Mouse (Mus musculus): ENCODE data around the gene Dnah6. TPM values are rescaled to one million over a fixed set of nuclear protein-coding genes. Genes with fewer than 3 reads are reported as not detected.

Dnah6 gene
- polyA plus RNA-seq (2015; fragmentation: Nextera tagmentation; extraction: Ambion mirVana) = 0.02 and 0.06 TPM in 2 replicates

DNA sequence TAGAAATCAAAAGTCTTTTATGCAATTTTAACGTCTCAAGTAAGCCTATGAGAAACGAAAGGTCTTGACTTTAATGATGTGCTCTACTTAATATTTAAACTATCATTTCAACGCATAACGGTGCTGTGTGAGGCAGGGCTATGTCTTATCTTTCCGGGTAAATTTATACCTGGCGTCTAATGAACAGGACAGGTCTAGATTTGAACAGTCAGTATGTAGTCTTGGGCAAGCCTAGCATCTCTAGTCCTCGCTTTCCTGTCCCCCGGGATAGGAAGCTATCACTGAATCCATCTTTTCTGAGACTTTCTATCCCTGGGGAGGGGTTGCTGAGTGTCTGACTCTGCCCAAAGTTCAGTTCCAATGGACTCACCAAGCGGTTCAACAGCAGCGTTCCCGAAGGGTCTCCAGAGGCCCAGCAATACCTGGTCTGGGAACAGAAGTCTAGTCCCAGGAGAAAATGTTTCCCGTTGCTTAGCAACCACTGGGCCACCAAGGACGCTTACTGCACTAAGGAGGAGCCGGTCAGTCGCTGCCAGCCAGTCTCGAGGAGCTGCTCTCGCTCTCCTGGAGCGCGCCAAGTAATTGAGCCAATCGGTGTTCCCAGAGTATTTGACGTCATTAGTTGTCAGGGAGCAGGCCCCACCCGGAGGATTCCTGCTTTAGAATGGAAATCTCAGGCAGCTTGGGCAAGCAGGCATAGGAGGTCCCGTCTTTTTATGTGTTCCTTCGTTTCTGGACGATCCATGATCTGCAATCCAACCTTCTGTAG is at the start of gene Dnah6:
Gene Dnah6 (minus strand): TSS at position 463 of the 769 bp plus-strand sequence.
- Histone ChIP-seq H3K4me2 (peak within 1 kb of the TSS; percentile 61), H3K27ac (no peak within 1 kb of the TSS), H3K4me1 (peaks cover 17% of the 10 kb centered on the region), H3K36me3 (no peaks in the 10 kb centered on the region), H3K4me3 (peak within 1 kb of the TSS; percentile 38), H3K9ac (0 out of 2 replicates have a peak within 1 kb of the TSS, but pooled peaks have one; percentile 14), H3K9me3 (no peaks in the 10 kb centered on the region), H3K27me3 (no peaks in the 10 kb centered on the region)
- 30% methylated on average over 25 of the region's 25 CpGs for WGBS
- ATAC-seq (ENCODE audit: insufficient number of reproducible peaks, low FRiP score, low TSS enrichment, low read depth) = peak; percentile 94

DNA sequence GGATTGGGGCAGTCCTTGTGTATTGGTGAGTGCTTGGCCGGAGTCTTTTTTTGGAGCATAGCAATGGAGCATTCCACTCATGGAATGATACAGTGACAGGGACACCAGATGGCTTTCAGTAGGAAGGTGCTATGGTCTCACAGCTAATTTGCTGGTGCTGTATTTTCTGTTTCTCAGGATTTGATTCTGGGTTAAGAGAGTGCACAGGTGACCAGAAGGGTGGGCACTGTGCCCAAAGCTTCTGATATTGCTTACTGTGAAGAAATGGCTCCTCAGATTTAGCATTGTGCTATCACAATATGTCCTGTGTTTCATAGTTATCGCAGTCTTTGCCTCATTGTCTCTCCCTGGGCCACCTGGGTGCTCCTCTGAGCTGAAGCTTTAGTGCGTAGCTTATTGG is 47.9 kb upstream of the Dnah6 start:
- Histone ChIP-seq H3K9ac (no peak overlapping the region), H3K27ac (no peak overlapping the region), H3K4me1 (no peaks in the 10 kb centered on the region), H3K27me3 (no peaks in the 10 kb centered on the region), H3K4me2 (no peak overlapping the region), H3K36me3 (peaks cover 73% of the 10 kb centered on the region), H3K9me3 (no peaks in the 10 kb centered on the region), H3K4me3 (no peak overlapping the region)
- 97% methylated on average over 3 of the region's 3 CpGs for WGBS
- ATAC-seq (ENCODE audit: insufficient number of reproducible peaks, low FRiP score, low TSS enrichment, low read depth) = no peak

DNA sequence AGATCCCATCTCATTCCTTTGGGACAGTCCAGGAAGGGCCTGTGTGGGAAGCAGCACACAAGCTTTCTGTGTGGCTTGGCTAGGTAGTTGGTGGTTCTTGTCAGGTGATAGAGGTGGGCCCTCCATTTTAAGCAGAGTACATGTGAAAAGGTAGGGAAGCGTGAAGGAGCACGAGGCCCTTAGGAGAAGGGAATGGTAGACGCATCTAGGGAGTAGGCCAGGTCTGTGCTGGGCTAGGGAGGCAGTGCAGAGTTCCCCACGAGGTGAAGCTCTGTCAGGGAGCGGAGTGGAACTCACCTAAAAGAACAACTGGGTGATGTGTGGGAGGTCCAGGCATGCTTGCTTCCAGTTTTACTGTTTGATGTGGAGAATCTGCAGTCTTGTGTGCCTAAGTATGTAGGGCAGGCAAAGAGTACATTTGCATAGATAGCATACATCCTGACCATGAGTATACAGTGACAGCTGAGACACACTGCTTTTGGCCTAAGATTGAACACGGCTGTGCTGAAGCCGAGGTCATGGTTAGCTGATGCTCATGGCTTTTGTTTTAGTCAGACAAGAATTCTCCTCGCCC is 46.4 kb upstream of the Dnah6 start:
- Histone ChIP-seq H3K9ac (no peak overlapping the region), H3K4me2 (no peak overlapping the region), H3K4me3 (no peak overlapping the region), H3K27me3 (no peaks in the 10 kb centered on the region), H3K27ac (no peak overlapping the region), H3K36me3 (peaks cover 78% of the 10 kb centered on the region), H3K4me1 (no peaks in the 10 kb centered on the region), H3K9me3 (no peaks in the 10 kb centered on the region)
- 95% methylated on average over 8 of the region's 8 CpGs for WGBS
- no peak for ATAC-seq (ENCODE audit: insufficient number of reproducible peaks, low FRiP score, low TSS enrichment, low read depth)

GRCm38 (mm10) chr6:73264801-73265200 is 43.4 kb upstream of the Dnah6 start:
- no peak overlapping the region for H3K4me3 ChIP-seq
- WGBS = 71% methylated on average over 2 of the region's 2 CpGs
- H3K27me3 ChIP-seq = no peaks in the 10 kb centered on the region
- peaks cover 71% of the 10 kb centered on the region for H3K36me3 ChIP-seq
- H3K4me1 ChIP-seq = no peaks in the 10 kb centered on the region
- ATAC-seq (ENCODE audit: insufficient number of reproducible peaks, low FRiP score, low TSS enrichment, low read depth) = no peak
- no peak overlapping the region for H3K27ac ChIP-seq
- H3K9ac ChIP-seq = no peak overlapping the region
- H3K9me3 ChIP-seq = no peaks in the 10 kb centered on the region
- no peak overlapping the region for H3K4me2 ChIP-seq

GRCm38 (mm10) chr6:73260110-73260509 is 38.7 kb upstream of the Dnah6 start:
- Histone ChIP-seq H3K4me1 (no peaks in the 10 kb centered on the region), H3K9ac (no peak overlapping the region), H3K4me2 (no peak overlapping the region), H3K27ac (no peak overlapping the region), H3K4me3 (no peak overlapping the region), H3K36me3 (peaks cover 66% of the 10 kb centered on the region), H3K27me3 (no peaks in the 10 kb centered on the region), H3K9me3 (no peaks in the 10 kb centered on the region)
- 71% methylated on average over 6 of the region's 6 CpGs for WGBS
- ATAC-seq (ENCODE audit: insufficient number of reproducible peaks, low FRiP score, low TSS enrichment, low read depth) = no peak

DNA sequence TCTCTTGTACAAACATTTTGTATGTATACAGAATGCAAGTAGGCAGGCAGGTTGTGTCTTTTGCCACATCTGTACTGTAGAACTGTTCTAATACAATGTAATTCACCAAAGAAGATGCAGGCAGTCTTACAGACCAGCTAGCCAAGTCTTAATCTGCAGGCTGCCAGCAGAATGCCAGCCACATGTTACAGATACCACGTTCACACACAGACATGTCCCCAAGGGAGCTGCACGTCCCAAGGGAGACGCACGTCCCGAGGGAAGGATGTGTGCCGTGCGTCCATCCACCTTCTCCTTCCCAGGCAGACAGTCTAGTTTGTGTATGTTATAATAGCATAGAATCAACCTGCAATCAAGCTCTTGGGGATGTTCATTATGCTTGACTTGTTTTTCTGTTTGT is 35.6 kb upstream of the Dnah6 start:
- Histone ChIP-seq H3K27me3 (no peaks in the 10 kb centered on the region), H3K9ac (no peak overlapping the region), H3K4me2 (no peak overlapping the region), H3K9me3 (no peaks in the 10 kb centered on the region), H3K27ac (no peak overlapping the region), H3K4me3 (no peak overlapping the region), H3K36me3 (peaks cover 40% of the 10 kb centered on the region), H3K4me1 (peaks cover 6% of the 10 kb centered on the region)
- 89% methylated on average over 7 of the region's 7 CpGs for WGBS
- no peak for ATAC-seq (ENCODE audit: insufficient number of reproducible peaks, low FRiP score, low TSS enrichment, low read depth)

- 0 out of 2 replicates have a peak, but pooled peaks have one; percentile 30 for ATAC-seq (ENCODE audit: insufficient number of reproducible peaks, low FRiP score, low TSS enrichment, low read depth)
- 66% methylated on average over 9 of the region's 9 CpGs for WGBS
- no peak overlapping the region for H3K27ac ChIP-seq
Observed at GRCm38 (mm10) chr6:73254307-73255228, 33.1 kb upstream of the Dnah6 start.

GRCm38 (mm10) chr6:73253584-73253983 is 32.1 kb upstream of the Dnah6 start:
- peaks cover 13% of the 10 kb centered on the region for H3K4me1 ChIP-seq
- WGBS = 82% methylated on average over 4 of the region's 4 CpGs
- peaks cover 19% of the 10 kb centered on the region for H3K36me3 ChIP-seq
- ATAC-seq (ENCODE audit: insufficient number of reproducible peaks, low FRiP score, low TSS enrichment, low read depth) = no peak
- H3K27me3 ChIP-seq = no peaks in the 10 kb centered on the region
- no peaks in the 10 kb centered on the region for H3K9me3 ChIP-seq
- H3K27ac ChIP-seq = no peak overlapping the region
- H3K4me2 ChIP-seq = no peak overlapping the region
- no peak overlapping the region for H3K9ac ChIP-seq
- no peak overlapping the region for H3K4me3 ChIP-seq

More at GRCm38 (mm10) chr6:73254307-73255228, 33.1 kb upstream of the Dnah6 start:
- H3K9me3 ChIP-seq = no peaks in the 10 kb centered on the region
- no peak overlapping the region for H3K4me2 ChIP-seq
- H3K4me3 ChIP-seq = no peak overlapping the region
- no peak overlapping the region for H3K9ac ChIP-seq
- H3K36me3 ChIP-seq = peaks cover 25% of the 10 kb centered on the region
- no peaks in the 10 kb centered on the region for H3K27me3 ChIP-seq
- H3K4me1 ChIP-seq = peaks cover 8% of the 10 kb centered on the region

- Histone ChIP-seq H3K4me3 (no peak overlapping the region), H3K27me3 (no peaks in the 10 kb centered on the region), H3K36me3 (peaks cover 18% of the 10 kb centered on the region), H3K4me1 (peaks cover 13% of the 10 kb centered on the region), H3K9me3 (no peaks in the 10 kb centered on the region), H3K9ac (no peak overlapping the region), H3K27ac (no peak overlapping the region), H3K4me2 (no peak overlapping the region)
- WGBS = 87% methylated on average over 2 of the region's 2 CpGs
- ATAC-seq (ENCODE audit: insufficient number of reproducible peaks, low FRiP score, low TSS enrichment, low read depth) = no peak
Observed at GRCm38 (mm10) chr6:73253006-73253405, 31.6 kb upstream of the Dnah6 start.

GRCm38 (mm10) chr6:73252396-73252795 is 30.9 kb upstream of the Dnah6 start:
- Histone ChIP-seq H3K4me3 (no peak overlapping the region), H3K36me3 (peaks cover 13% of the 10 kb centered on the region; the same call in 1 of the 2 replicates), H3K4me1 (peaks cover 13% of the 10 kb centered on the region), H3K9ac (no peak overlapping the region), H3K4me2 (no peak overlapping the region), H3K27me3 (no peaks in the 10 kb centered on the region), H3K9me3 (no peaks in the 10 kb centered on the region), H3K27ac (no peak overlapping the region)
- no peak for ATAC-seq (ENCODE audit: insufficient number of reproducible peaks, low FRiP score, low TSS enrichment, low read depth)

GRCm38 (mm10) chr6:73251336-73251735 is 29.9 kb upstream of the Dnah6 start:
- Histone ChIP-seq H3K4me3 (no peak overlapping the region), H3K27ac (no peak overlapping the region), H3K27me3 (no peaks in the 10 kb centered on the region), H3K36me3 (0 out of 2 replicates have a peak, but pooled peaks cover 3% of the 10 kb centered on the region), H3K4me1 (peaks cover 13% of the 10 kb centered on the region), H3K9me3 (no peaks in the 10 kb centered on the region), H3K9ac (no peak overlapping the region), H3K4me2 (no peak overlapping the region)
- no peak for ATAC-seq (ENCODE audit: insufficient number of reproducible peaks, low FRiP score, low TSS enrichment, low read depth)
- WGBS = 90% methylated on average over 11 of the region's 11 CpGs
